Mouse (Mus musculus) c-Kit-negative CD71-positive TER-119-positive erythroid progenitor cells, embryonic 14.5 days (primary cell): ENCODE measurements around the gene Dusp15.

Source experiments
- DNase-seq: peaks from one replicate; pipeline ENCODE4 v3.0.0-alpha.2; 2013; ENCODE audit warnings: low read depth, low spot score

Gene Dusp15

GRCm38 (mm10) chr2:152931456-152932160 is 19.9 kb downstream of the Dusp15 start:
- no peak for DNase-seq

- DNase-seq: no peak
Measured at GRCm38 (mm10) chr2:152930276-152930675, 21.2 kb downstream of the Dusp15 start.

DNA sequence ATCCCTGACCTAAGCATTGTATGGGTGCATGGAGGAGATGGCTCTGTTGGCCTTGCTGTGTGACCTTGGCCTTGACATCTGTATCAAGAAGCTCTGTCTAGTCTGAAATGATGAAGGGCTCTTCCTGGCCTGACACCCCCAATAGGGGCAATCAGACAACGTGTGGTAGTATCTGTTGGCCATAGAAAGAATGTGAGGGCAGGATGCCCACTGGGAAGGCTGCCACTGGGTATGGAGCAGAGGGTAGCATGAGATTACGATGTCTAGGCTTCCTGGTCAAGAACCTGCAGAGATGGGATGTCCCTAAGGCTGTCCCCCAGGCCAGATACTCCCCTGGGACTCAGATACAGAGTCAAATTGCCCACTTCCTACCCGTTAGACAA is 22.5 kb downstream of the Dusp15 start:
- DNase-seq: no peak

DNA sequence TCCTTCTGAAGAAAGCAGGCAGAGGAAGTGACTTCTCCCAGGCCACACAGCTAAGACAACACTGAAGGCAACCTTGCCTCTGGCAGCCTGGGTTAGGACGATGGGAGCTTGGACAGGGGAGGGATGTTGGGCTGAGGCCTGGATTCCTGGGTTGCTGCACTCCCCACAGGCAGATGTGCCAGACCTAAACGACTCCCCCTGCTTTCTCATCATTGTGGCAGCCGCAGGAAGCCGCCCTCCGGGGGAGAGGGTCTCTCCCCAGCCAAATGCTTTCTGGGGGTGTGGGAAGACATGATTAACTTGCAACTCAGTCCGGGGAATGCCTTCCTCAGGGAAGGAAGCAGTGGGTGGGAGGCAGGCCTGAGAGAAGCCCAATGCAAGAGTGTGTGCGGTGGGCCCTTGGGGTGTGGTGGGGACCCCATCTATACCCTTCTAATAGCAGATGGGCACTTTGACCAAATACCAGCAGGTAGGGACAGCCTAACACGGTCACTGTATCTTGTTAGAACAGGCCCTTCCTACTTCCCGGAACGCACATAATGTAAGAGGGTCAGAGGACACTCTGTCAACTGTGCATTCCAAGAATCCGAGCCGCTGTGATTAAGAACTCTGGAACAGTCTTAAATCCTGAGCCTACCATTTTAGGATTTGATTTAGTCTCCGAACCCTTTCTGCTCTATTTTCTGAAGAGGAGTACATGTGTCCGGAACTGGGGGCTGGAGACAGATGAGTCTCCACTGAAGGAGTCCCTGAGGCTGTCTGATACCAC is 23.1 kb downstream of the Dusp15 start:
- no peak for DNase-seq

DNA sequence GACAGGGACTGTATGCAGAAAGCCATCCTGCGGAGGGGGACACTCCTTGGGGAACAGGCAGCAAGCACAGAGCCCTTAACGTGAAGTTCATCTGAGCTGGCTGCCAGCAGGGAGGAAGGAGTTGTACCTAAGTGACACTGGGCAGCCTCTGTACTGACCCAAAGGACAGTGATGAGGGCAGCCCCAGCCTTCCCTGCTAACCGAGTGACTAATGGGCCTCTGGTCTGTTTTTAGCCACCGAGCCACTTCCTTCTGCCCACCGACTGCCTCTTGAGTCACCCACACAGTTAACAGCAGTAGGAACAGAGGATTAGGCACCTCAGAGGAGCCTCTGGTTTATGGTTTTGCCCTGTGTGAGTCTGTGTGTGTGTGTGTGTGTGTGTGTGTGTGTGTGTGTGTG is 24.1 kb downstream of the Dusp15 start:
- no peak for DNase-seq

DNA sequence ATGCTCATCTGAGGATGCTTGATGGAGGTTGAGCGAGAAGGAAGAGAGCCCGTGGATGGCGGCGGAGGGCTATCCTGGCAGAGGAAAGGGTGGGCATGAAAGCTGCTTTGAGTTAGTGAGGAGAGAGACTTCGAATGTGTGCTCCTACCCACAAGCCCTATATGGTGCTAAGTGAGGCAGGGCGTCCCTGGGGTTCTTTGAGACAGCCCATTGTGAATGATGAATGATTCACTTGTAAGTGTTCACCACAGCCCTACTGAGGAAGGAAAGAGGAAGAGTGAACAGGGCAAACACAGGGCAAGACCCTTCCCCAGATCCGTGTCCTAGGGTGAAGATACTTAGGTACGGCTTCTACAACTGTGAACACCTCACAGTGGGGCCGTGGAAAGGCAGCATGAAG is 24.6 kb downstream of the Dusp15 start:
- no peak for DNase-seq

GRCm38 (mm10) chr2:152925189-152925872 is 26.2 kb downstream of the Dusp15 start:
- DNase-seq: no peak

GRCm38 (mm10) chr2:152924543-152924942 is 27.0 kb downstream of the Dusp15 start:
- no peak for DNase-seq

- no peak for DNase-seq
Measured at GRCm38 (mm10) chr2:152924128-152924527, 27.4 kb downstream of the Dusp15 start.

DNA sequence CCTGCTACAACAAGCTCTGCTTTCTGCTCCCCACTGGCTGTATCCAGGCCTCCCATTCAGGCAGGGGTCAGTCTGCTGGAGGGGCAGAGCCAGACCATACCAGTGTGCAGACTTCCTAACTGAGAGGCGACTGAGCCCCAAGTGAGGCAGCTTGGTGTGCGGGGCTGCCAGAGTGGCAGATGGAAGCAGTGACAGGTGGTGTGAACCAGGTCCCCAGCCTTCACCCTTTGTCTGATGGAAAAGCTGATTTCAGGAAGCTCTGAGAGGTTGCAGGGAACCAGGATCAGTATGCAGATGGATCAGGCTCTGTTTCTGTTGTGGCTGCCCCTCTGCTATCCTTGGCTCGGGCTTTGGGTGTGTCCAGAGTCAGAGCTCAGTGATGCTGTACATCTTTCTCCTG is 27.9 kb downstream of the Dusp15 start:
- DNase-seq: no peak

DNA sequence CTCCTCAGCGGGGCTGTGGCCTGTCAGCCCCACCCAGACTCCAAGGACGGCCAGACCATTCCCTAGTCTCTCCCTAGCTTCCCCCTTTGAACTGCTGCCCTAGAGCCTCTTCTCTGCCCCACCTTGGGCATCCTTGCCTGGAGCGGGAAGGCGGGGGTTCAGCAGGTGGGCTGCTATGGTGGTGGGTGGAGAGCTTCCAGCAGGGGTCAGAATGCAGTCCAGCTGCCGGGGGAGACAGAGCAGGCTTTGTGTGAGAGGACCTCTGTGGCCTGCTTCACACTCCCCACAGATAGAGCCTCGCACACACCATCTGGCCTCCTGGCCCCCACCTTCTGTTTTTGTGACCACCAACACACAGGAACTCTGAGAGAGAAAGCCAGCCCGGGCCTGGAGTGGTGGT is 29.1 kb downstream of the Dusp15 start:
- no peak for DNase-seq

DNA sequence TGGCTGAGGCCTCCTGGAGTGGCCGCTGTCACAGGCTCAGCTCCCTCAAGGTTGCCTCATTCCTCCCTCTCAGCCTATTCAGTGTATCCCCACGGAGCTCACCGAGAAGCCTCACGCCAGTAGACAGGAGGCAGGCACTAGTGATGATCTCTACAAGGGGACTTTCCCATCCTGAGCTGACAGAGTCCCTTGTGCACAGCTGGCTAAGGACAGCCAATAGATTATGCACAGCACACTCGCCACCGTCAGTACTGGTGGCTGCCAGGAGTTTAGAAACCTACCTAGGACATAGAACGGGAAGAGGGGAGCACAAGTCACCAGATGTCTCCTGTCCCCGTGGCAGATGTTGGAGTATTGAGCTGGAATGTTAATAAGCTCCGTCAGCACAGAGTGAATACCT is 33.8 kb downstream of the Dusp15 start:
- no peak for DNase-seq

DNA sequence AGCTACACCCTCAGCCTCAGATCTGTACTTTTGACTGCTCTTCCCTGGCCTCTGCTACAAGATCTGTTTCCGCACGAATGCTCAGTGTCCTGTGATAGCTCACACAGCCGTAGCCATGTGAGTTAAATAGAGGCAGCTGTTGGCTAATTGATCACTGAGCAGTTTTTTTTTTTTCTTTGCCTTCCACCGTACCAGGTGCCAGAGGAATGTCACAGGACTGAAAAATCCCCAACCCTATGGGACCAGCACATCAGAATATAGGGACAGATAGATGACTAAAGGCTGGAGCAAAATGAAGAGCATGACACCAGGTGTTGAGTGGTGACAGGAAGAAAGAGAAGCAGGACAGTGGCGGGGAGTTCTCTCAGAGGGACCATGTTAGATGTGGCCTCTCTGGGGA is 35.4 kb downstream of the Dusp15 start:
- DNase-seq: no peak

- DNase-seq: no peak
Measured at GRCm38 (mm10) chr2:152915453-152915852, 36.0 kb downstream of the Dusp15 start.

GRCm38 (mm10) chr2:152914310-152915120 is 37.0 kb downstream of the Dusp15 start:
- peak; percentile 60 for DNase-seq

DNA sequence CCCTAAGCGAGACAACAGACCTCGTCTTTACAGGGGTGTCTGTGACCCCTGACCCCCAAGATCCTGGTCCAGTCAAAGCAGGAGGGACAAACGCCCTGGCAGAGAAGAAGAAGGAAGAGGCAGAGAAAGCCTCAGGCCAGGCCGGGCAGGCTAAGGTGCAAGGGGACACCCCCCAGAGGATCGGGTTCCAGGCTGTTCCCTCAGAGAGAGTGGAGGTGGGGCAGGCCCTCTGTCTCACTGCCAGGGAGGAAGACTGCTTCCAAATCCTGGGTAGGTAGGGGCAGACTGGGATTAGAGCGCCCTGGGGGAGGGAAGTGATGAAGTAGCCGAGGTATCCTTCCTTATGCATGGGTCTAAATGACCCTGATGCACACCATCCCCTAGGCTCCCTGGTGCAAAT is 38.0 kb downstream of the Dusp15 start:
- no peak for DNase-seq

GRCm38 (mm10) chr2:152911432-152911831 is 40.1 kb downstream of the Dusp15 start:
- no peak for DNase-seq

DNA sequence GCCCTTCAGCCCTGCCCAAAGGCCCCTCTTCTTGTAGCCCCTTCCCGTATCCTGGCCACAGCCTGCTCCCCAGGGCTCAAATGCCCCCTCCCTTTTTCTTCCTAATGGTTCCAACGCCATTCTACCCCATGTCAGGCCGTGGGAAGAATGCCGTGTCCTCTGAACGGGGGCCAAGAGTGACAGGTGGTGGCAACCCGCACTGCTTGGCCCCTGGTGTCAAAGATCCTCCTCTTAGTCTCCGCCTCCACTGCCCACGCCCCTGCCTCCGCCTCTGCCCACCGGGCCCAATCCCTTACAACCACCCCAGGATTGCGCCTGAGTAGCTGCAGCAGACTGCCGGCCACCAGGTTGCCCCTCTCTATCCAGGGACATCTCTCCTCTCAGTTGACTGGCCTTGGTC is 40.5 kb downstream of the Dusp15 start, which contains the start of gene Mylk2:
Mylk2 (plus strand) TSS at position 322 of the 400 bp plus-strand sequence.
- DNase-seq: no peak

- DNase-seq: no peak
Measured at GRCm38 (mm10) chr2:152909848-152910247, 41.6 kb downstream of the Dusp15 start.

- DNase-seq: no peak
Measured at GRCm38 (mm10) chr2:152907114-152907943, 44.2 kb downstream of the Dusp15 start.
